Mouse (Mus musculus) neural tube, postnatal 0 days (tissue): Measurements from ENCODE around the gene Qsox2. TPM values are rescaled to one million over a fixed set of nuclear protein-coding genes. Genes with fewer than 3 reads are reported as not detected.

Source experiments
- polyA plus RNA-seq: library from polyadenylated mRNA; unstranded; fragments of >200 nt; fragmentation: Nextera tagmentation; extraction: Ambion mirVana; gene quantifications from 2 replicates; pipeline ENCODE4 v1.2.1, GENCODE M21; 2015

Qsox2 gene
- polyA plus RNA-seq, result 12.2 and 13.2 TPM in 2 replicates

DNA sequence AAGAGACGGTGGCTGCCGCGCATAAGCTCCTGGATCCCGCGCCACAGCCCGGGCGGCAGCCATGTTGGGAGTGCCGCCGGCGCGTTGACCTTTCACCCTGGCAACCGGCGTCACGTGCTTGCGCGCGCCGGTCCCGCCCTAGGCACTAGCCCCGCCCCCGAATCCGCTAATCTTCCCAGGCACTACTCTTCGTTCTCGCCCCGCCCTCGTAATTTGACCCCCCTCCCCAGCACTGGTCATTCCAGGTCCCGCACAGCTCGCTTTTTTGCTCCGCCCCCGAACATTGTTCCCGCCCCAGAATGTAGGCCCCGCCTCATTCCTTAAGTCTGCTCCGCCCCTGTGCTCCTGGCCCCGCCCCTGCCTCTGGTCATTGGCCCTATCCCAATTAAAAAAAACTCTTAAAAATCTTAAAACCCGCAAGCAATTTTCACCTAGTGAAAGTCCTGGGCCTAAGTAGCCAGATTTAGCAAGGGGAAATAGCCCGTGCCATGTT is at the start of gene Qsox2:
TSS of gene Qsox2 (minus strand) at position 236 of the 493 bp plus-strand sequence.

DNA sequence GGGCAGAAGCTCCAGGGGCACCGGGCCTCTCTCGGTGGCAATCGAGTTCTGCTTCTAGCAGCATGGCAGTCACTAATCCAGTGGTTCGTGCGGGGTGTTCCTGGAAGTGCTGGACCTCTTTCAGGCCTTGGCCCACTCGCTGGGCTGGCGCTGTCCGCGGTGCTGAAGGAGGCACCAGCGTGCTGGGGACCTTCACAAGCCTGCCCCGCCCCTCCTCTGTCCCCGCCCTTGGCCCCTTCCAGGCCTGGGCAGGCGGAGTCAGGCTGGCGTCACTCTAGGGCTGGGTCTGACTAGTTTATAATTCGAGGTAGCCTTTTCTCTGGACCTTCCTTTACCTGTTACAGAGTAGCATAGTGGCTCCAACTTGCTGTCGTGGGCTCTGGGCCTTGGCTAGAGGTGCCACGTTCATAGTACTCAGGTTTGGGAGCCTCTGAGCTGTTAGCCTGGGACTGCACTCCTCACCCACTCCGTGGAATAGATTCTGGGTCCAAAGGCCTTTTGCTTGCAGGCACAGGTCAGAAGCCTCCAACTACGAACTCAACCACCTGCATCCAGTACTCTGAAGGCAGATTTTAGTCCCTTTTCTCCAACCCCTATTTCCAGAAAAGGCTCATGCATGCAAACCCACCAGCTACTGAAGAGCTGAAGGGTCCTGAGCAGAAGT is 29.1 kb downstream of the Qsox2 start, which contains the start of gene Lhx3:
TSS of gene Lhx3 (minus strand) at position 164 of the 664 bp plus-strand sequence.

Other genes with a start within 250 kb of the Qsox2 start
- 156 and 162 TPM in 2 replicates for gene Ubac1, start 215.8 kb downstream of the Qsox2 start, polyA plus RNA-seq
- gene Nacc2, start 114.3 kb downstream of the Qsox2 start, polyA plus RNA-seq, result 36.0 and 38.7 TPM in 2 replicates
- gene Lhx3, start 29.2 kb downstream of the Qsox2 start, polyA plus RNA-seq, result 3.8 and 5.2 TPM in 2 replicates
- gene Ccdc187, start 57.0 kb upstream of the Qsox2 start, polyA plus RNA-seq, result 0.10 and 0.18 TPM in 2 replicates
- gene Gpsm1, start 78.0 kb upstream of the Qsox2 start, polyA plus RNA-seq, result 114 and 134 TPM in 2 replicates
- gene Dnlz, start 114.6 kb upstream of the Qsox2 start, polyA plus RNA-seq, result 28.5 and 29.0 TPM in 2 replicates
- 1.5 and 2.4 TPM in 2 replicates for gene Card9, start 123.4 kb upstream of the Qsox2 start, polyA plus RNA-seq
- gene Snapc4, start 143.1 kb upstream of the Qsox2 start, polyA plus RNA-seq, result 22.5 and 33.1 TPM in 2 replicates
- 131 and 145 TPM in 2 replicates for gene Entr1, start 151.8 kb upstream of the Qsox2 start, polyA plus RNA-seq
- gene Pmpca, start 151.8 kb upstream of the Qsox2 start, polyA plus RNA-seq, result 82.0 and 91.0 TPM in 2 replicates
- 16.3 and 18.7 TPM in 2 replicates for gene Inpp5e, start 171.7 kb upstream of the Qsox2 start, polyA plus RNA-seq
- 11.5 and 12.7 TPM in 2 replicates for gene Sec16a, start 207.7 kb upstream of the Qsox2 start, polyA plus RNA-seq